Mouse (Mus musculus) kidney, adult 11 months (tissue): ENCODE data around the gene Tmed2.
"Not testable (repeated sequence)": the region's sequence is repeated elsewhere in the genome, so short reads cannot be mapped to it uniquely, and the experiment has no call there.

ENCODE experiments used
- DNase-seq: peaks from one replicate; pipeline ENCODE4 v3.0.0; 2022

The Tmed2 gene

DNA sequence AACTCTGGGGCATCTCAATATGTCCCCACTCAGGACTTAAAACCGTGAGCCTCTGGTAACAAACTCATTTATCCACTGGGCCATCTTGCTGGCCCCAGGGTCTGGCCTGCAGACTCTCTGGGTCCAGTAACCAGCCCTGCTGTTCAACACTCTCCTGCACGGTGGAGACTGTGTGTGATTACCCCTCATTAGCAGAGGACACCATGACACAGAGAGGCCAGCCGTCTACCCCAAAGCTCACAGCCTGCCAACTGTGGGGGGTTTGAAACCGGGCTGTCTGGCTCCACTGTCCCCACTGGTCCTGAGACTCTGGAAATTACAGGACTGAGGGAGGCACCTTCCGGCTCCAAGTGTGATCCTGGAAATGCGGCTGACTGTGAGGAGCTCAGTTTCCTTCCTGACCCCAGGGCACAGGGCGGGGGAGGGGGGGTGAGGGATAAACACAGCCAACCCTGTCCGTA lies 11.3 kb upstream of the Tmed2 start:
- peak; percentile 40 for DNase-seq

DNA sequence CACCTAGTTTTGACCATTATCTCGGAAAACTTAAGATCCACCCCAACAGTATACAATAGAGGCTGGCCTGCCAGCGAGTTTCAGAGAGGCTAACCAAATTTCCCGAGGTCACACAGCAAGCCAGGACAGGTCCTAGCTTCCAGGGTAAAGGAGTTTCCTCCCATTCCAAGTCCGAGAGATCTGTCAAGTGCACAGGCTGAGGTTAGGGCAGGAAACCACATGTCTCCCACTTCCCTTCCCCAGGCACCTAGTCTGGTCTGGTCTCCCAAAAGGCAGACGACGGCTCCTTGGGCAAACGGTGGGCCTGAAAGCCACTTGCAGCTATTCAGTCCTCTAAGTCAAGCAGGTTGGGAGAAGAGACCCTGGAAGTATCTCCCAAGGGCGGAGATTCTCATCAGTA lies 10.8 kb upstream of the Tmed2 start:
- no peak for DNase-seq

DNA sequence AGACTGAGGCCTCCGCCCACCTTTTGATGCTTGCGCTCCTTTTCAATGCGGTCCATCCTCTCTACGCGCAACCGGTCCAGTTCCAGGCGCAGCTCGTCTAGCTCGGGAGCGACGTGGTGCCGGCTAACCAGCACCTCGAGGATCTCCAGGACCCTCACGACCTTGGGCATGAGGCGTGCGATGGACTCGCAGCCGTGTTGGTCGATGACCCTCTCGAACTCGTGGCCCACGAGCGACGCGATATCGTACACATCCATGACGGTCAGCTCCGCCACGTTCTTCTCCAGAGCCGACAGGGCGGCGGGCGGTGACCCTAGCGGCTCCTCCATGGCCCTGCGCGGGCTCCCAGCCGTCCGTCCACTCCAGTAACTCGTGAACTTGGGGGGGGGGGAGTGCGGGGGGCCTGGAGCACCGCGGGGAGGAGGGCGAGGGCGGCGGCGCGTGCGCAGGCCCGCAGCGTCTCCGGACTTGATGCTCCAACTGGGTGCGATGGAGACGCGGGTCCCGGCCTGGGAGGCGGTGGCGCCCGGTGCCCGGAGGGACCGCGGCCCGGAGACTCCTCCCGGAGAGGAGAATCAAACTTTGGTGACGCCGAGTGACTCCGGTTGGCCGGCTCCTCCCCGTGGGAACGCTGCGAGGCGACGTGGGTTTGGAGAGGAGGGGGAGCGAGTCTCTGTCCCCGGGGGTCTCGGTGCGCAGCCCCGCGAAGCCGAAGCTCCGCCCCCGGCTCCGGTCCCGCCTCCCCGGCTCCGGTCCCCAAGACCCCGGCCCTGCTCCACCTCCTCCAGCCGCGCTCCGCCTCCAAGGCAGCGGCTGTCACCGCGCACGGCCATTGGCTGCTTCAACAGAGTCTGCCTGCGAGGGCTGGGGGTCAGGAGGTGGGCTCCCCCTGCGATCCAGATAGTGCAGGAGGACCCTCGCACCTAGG lies 9.6 kb upstream of the Tmed2 start, which contains the start of gene Rilpl1:
Gene Rilpl1 (minus strand): TSS at position 737 of the 928 bp plus-strand sequence.
- DNase-seq, result peak; percentile 74

DNA sequence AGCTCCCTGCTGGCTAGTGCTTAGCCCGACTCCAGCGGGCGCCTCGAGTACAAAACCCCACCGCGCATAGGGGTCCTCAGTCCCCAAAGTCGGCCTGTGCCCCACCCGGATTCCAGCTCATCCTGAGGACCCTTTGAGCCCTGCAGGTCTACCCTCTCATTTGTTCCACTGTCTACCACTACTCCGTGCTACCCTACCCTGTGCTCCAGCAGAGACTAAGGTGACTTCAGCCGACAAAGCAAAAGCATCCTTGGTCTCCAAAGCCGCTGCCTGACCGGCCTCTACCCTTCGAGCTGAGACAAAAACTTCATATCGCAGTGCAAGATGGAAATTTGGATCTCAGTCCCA lies 8.9 kb upstream of the Tmed2 start:
- DNase-seq, result no peak

DNA sequence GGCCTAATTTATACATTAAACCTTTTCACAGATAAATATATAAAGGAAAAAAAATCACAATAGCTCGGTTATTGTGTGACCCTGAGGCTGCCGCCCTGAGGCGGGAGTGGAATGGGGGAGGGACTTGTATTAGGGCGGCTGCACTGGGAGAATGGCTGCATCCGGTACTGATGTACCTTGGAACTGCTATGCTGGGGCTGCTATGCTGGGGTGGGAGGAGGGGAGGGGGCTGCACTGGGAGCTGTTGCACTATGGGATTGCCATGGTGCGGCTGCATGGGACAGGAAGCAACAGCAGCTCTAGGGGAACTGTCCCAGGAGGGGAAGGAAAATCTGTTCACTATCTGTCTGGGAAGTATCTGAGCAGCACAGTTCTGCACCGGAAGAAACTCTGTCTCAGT lies 8.0 kb upstream of the Tmed2 start:
- DNase-seq, result no peak

DNA sequence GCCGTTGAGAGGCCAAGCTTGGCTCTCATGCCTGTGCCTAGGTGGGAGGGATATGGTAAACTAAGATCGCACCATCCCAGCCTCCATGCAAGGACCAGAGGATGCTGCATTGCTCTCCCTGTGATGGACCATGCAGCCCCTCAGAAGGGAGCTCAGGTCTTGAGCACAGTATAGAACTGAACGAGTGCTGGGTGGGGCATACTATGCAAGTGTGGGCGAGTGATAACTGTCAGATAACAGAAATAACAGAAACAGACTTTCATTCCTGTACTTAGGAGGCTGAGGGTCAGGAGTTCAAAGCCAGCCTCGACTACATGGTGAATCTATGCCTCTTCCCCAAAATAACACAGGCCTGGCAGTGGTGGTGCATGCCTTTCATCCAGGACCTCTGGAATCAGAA lies 5.5 kb upstream of the Tmed2 start:
- no peak for DNase-seq

DNA sequence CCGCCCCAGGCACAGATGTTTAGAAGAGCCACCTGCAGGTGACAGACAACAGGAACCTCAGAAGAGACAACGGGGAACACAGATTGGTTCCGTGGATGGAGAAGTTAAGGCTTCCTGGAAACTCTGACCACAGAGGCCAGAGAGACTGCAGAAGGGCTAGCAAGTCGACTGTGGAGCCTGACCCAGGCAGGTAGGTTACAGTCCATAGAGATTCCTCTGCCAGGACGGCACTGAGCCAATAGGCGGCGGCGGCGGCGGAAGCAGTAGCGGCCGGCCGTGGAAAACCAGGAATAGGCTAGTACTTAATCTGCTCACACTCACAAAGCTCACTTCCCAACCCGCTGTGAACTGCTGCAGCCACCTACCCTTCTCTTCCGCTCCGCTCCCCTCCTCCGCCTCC lies 3.7 kb upstream of the Tmed2 start:
- DNase-seq, result peak; percentile 83

DNA sequence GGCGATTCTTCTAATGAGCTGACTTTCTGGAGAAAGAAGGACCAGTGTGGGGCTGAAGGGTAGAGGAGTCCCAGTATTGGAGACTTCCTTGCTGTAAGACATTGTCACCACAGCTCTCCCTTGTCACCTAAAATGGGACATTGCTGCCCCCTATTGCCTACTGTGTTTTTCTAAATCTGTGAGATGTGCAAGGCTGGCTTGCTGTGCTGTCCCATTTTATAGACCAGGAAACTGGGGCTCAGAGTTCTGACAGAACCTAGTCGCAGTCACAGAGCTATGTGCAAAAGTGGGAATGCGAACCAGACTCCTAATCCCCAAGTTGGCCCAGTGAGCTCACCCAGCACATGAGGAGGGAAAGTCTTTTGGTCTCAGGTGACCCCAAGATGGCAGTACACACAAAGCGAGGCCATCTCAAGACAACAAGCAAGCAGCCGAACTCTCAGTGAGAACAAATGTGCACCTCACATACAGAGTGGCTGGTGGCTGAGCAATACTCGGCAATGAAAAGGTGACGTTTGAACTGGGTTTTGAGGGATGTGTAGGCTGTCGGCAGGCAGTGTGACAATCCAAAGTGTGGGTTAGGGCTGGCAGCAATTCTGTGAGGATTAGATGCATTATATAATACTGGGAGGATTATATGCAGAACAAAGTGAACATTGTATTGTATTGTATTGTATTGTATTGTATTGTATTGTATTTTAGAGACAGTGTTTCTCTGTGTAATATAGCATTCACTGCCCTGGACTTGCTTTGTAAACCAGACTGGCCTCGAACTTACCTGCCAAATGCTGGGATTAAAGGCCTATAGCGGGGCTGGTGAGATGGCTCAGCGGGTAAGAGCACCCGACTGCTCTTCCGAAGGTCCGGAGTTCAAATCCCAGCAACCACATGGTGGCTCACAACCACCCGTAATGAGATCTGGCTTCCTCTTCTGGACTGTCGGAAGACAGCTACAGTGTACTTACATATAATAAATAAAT lies 1.4 kb upstream of the Tmed2 start:
- peak; percentile 58 for DNase-seq

DNA sequence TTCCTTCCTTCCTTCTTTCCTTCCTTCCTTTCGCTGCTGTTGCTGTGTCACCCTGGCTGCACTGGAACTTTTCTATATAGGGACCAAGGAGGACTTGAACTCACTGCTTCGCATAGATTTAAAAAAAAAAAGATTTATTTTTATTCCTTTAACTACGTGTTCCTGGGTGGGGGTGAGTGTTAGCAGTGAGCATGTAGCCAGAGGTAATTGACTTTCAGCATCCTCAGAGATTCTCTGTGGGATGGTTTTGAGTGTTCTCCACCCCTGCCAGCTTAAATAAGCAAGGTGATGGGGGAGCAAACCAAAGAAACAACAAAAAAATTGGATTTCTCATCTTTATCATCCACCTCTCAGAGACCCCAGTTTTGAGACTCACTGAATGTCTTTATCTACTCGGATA lies 590 bp upstream of the Tmed2 start:
- DNase-seq, result no peak

DNA sequence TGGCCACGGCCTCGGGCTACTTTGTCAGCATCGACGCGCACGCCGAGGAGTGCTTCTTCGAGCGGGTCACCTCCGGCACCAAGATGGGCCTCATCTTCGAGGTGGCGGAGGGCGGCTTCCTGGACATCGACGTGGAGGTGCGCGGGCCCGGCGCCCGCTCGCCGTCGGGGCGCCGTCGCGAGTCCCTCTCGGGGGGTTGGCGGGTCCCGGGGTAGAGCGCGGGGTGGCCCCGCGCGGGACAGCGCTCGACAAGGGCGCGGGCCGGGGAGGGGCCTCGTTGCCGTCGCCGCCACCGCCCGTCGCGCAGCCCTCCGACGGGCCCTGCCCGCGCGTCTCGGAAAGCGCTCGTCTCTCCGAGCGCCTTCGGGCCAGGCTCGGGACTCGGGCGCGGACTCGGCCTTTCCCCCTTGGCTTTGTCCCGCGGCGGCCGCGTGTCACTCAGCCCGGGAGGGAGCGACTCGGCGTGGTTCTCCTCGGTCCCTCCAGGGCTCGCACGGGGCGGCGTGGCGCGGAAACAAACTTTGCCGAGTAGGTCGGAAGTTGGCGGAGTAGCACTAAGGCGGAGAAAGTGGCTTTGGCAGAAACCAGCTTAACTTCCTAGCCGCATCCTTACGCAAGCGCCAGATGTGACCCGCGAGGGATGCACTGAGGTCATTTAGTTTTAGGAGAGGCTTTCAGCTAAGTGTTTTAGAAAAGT lies 558 bp downstream of the Tmed2 start:
- DNase-seq, result peak; percentile 77

DNA sequence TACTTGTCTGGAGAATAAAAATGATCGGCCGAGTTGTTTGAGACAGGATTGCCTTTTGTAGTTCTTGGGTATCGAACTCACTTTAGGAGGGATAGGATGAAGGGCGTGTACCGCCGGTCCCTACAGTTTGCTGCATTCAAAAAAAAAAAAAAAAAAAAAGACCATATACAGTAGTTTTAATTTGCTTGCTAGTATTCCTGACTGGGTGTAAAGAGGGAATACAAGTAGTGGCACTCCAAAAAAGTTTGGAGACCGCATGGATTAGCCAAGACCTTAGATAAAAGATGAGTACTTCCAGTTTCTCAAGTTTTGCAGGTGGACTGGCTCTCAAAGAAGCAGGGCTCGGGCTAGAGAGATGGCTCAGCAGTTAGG lies 1.1 kb downstream of the Tmed2 start:
- no peak for DNase-seq

DNA sequence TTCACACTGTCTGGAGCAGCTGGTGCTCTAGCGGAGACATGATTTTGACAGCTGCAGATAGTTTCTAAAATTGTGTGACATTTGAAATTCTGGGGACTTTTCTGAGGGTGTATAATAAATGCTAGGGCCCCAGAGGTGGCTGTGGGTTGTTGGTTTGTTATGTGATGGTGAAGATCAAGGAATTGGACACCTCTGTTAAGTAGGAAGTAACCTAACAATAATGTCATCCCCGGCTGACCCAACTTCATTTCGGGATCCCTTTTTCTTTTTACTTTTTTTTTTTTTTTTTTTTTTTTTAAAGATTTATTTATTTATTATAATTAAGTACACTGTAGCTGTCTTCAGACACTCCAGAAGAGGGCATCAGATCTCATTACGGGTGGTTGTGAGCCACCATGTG lies 10.2 kb downstream of the Tmed2 start:
- DNase-seq, result not testable (repeated sequence)

DNA sequence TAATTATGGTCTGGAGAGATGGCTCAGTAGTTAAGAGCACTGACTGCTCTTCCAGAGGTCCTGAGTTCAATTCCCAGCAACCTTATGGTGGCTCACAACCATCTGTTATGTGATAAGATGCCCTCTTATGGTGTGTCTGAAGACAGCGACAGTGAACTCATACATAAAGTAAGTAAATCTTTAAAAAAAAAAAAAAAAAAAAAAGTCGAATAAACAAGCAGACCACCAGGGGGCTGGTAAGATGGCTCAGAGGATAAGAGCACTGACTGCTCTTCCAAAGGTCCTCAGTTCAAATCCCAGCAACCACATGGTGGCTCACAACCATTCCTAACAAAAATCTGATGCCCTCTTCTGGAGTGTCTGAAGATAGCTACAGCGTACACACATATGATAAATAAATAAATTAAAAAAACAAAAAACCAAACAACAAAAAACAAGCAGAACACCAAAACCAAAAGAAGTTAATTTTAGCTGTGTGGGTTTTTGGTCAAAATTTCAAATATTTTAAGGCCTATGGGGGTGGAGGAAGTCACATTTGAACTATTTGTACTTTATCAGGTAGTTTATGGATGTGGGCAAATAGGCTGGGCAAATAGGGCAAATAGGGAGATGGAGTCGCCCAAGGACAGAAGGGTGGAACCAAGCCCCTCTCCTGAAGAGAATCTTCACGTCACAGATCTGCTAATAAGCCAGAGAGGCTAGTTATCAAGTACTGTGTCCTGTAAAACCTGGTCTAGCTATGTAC lies 11.0 kb downstream of the Tmed2 start:
- DNase-seq, result not testable (repeated sequence)

DNA sequence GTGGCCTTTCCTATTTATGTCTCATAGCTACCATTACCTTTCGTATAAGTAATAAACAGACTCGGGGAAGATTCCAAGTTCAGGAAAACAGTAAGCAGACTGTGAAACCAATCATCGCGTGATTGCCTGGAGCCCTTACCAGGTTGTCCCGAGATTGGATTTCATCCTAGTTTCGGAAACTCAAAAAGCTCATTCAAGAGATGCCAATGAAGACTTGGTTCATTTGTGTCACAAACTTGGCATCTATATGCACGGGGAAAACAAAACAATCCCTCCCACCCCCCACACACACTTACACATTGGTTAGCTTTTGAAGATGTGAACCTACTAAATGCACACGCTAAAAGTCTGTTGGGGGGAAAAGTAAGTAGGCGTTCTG lies 11.6 kb downstream of the Tmed2 start:
- DNase-seq, result no peak

DNA sequence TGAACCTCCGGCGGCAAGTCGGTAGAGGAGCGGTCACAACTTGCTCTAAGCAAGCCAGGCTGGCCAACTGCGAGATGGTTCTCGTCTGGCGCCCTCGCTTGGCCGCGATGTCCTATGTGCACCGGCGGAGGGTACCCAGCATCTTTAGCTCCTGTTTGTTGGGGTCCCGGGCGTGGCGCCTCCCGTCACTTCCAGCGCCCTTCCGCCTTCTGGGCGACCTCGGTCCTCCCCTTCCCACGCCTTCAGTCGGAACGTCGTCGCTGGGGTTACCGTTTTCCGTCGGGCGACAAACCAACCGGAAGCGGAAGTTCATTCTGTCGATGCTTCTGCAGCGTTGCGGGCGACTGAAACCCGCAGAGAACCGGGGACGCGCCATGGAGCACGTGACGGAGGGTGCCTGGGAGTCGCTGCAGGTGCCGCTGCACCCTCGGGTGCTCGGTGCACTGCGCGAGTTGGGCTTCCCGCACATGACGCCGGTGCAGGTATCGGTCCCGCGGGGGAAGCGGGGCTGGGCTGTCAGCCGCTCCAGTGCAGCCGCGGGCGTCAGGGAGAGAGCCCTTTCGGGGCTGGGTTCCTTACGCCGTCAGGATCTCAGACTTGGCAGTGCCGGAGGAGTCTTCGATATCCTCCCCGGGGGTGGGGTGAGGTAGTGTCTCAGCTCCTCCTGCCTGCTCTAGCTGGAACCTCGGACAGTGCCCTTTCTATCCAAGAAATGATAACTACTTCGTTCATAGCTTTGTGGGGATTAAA lies 12.2 kb downstream of the Tmed2 start, which contains the start of gene Ddx55:
Gene Ddx55 (plus strand): TSS at position 307 of the 750 bp plus-strand sequence.
- DNase-seq, result peak; percentile 86

DNA sequence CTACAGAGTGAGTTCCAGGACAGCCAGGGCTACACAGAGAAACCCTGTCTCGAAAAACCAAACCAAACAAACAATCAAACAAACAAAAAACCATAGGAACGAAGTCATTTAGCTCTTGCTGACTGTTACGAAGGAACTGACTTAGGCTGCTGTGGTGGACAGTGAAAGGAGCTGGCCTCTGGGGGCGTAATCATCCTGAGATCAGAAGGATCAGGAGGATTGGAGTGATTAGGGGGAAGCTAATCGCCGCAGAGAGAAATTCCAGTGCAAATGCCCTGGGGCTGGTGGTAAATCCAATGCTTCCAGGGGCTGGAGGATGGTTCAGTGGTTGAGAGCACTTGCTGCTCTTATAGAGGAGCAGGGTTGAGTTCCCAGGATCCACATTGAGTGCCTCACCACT lies 13.1 kb downstream of the Tmed2 start:
- no peak for DNase-seq

DNA sequence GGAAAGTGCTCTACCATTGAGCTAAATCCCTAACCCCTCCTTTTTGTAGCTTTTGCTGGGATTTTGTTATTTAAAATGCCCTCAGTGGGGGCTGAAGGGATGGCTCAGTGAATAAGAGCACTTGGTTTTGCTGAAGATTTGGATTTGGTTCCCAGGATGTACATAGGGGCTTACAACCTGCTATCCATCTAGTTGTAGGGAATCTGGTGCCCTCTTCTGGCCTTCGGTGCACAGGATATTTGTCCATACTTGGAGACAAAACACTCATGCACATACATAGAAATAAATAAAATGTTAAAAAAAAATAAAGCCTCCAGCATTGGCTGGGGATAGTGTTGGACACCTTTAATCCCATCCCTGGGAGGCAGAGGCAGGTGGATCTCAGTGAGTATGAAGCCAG lies 14.7 kb downstream of the Tmed2 start:
- DNase-seq, result no peak

DNA sequence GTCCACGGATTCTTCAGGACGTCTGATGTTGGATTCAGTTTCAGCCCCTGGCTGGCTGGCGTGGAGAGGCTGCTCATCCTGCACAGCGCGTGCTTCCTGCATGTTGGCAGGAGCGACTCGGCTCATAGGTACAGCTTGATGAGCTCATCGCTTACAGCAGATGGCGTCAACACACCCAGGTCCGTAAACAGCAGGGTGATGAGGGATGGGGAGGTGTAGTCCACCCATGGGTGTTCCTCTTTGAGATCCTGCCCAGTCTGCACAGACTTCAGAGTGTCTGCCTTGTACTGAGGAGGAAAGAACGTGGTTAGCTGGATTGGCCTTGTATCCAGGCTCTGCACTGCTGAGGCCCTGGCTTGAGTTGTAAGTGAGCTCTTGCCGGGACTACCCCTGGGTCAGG lies 30.6 kb downstream of the Tmed2 start:
- no peak for DNase-seq

DNA sequence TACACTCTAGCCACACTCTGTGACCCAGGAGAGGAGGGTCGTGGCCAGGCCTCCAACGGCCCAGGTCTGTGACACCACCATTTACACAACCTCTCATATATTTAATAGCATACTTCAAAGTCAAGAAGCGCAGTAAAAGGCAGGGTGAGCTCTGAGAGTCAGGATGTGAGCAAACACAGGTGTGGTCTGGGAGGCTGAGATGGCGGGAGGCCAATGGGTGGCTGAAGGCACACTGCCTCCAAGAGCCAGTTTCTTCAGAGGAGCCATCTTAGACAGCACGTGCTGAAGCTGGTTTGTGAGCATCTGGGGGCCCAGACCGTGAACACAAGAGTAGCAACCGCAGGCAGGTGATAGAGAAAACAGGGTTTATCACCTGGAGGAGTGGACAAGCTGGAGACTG lies 35.0 kb downstream of the Tmed2 start:
- no peak for DNase-seq

DNA sequence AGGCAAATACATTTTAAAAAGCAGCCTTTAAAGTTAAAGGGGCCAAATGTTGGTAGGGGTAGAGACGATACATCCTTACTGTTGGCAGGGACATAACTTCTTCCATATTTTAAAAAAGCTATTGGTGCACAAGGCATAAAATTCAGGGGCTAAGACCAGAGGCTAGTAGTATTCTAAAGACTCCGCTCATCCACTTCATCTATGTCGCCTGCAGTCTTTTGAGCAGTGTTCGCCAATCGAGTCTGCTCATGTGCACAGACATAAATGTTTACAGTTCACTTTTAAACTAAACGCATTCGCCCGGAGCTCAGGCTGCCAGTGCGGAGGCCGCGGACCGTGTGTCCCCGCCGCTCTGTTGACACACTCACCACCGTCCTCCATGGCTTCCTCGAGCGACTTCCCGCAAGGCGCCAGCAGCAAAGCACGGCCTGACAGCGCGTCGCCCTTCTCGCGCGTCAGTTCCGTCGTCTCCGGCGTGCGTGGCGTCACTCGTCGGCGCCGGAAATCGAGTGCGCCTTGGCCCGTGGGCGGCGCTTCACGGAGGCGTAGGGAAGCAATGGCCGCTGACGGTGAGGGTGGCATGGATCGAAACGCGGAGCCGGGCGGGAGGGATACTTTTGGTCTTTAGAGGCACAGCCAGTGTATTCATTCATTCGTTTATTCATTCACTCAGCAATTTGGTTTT lies 38.3 kb downstream of the Tmed2 start, which contains the start of the genes Eif2b1 and Gtf2h3:
Gene Eif2b1 (minus strand): TSS at position 499 of the 685 bp plus-strand sequence.
Gene Gtf2h3 (plus strand): TSS at position 508 of the 685 bp plus-strand sequence.
- peak; percentile 86 for DNase-seq

DNA sequence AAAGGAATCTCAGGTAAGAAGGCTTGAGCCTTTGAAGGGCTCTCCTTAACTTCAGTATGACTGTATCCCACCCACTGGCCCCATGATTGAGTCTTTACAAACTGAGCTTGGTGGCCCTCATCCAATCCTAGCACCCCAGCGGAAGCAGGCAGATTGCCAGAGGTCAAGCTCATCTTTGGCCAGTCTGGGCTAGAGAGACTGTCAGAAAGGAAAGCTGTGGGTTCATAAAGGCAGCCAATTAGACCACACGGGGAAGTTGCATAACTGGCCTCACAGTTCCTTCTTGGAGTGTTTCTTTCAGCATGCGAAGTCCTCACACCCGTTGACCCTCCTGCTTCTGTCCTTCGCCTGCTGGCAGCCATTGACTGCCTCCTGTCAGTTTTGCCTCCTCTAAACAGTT lies 42.0 kb downstream of the Tmed2 start:
- peak; percentile 21 for DNase-seq
